Mouse (Mus musculus) lung, postnatal 0 days (tissue): ENCODE results near the gene Cops7b. TPM values are rescaled to one million over a fixed set of nuclear protein-coding genes. Genes with fewer than 3 reads are reported as not detected.

Experiments
- ATAC-seq: fragments of 200-750 bp; cut with Nextera tagmentation; 2 replicates; pipeline ENCODE4 v1.8.0; 2017; ENCODE audit warnings: moderate library complexity
- DNase-seq: peaks from one replicate; pipeline ENCODE4 v3.0.0-alpha.2; 2016; ENCODE audit warnings: low spot score
- H3K27ac ChIP-seq: fragments of 300-500 bp; sonication (generic); 2 replicates; pipeline ENCODE4 v1.5.1; 2014; ENCODE audit warnings: antibody characterized with exemption, mild to moderate bottlenecking, low read length, mixed read lengths
- H3K27me3 ChIP-seq: fragments of 300-500 bp; sonication (generic); replicated peaks from 2 replicates; pipeline ENCODE4 v1.6.1; 2014; ENCODE audit warnings: low read length, mixed read lengths; ENCODE audit not compliant: insufficient read depth
- H3K36me3 ChIP-seq: fragments of 300-500 bp; sonication (generic); 2 replicates; pipeline ENCODE4 v1.6.1; 2014; ENCODE audit warnings: low read length, mixed read lengths; ENCODE audit not compliant: insufficient read depth
- H3K4me1 ChIP-seq: fragments of 300-500 bp; sonication (generic); 2 replicates; pipeline ENCODE4 v1.6.1; 2014; ENCODE audit warnings: antibody characterized with exemption, low read depth, low read length, mixed read lengths; ENCODE audit not compliant: insufficient read depth
- H3K4me2 ChIP-seq: fragments of 300-500 bp; sonication (generic); replicated peaks from 2 replicates; pipeline ENCODE4 v1.6.1; 2014; ENCODE audit warnings: low read depth, mild to moderate bottlenecking, low read length, moderate library complexity, mixed read lengths
- H3K4me3 ChIP-seq: fragments of 300-500 bp; sonication (generic); 2 replicates; pipeline ENCODE4 v1.5.1; 2014; ENCODE audit warnings: low read depth, low read length
- H3K9ac ChIP-seq: fragments of 300-500 bp; sonication (generic); replicated peaks from 2 replicates; pipeline ENCODE4 v1.6.1; 2014; ENCODE audit warnings: low read depth, mild to moderate bottlenecking
- H3K9me3 ChIP-seq: fragments of 300-500 bp; sonication (generic); 2 replicates; pipeline ENCODE4 v1.6.1; 2016; ENCODE audit warnings: low read length, mixed read lengths
- CTCF ChIP-seq: IDR thresholded peaks from 2 replicates; pipeline ENCODE4 v1.5.1; 2016; ENCODE audit warnings: antibody characterized with exemption, mild to moderate bottlenecking
- EP300 ChIP-seq: IDR thresholded peaks from 2 replicates; pipeline ENCODE4 v1.6.1; 2016; ENCODE audit warnings: antibody characterized with exemption, mild to moderate bottlenecking, control low read depth
- WGBS: fragments of 180-500 bp; shearing (Covaris S2); extraction: QIAGEN DNeasy Blood & Tissue Kit; methylation state at CpG from one replicate; pipeline ENCODE4 v1.1.7; 2014; 5-methylcytosine and 5-hydroxymethylcytosine counted together
- polyA plus RNA-seq: library from polyadenylated mRNA; unstranded; fragments of >200 nt; fragmentation: Nextera tagmentation; extraction: Ambion mirVana; gene quantifications from 2 replicates; pipeline ENCODE4 v1.2.1, GENCODE M21; 2015

The Cops7b gene
- polyA plus RNA-seq, 1 experiment from 2014 or later = 19.3 TPM

GRCm38 (mm10) chr1:86569292-86569860 is 13.3 kb upstream of the Cops7b start:
- WGBS = 90% methylated on average over 2 of the region's 2 CpGs
- no peak overlapping the region for H3K4me2 ChIP-seq
- H3K27me3 ChIP-seq = no peaks in the 10 kb centered on the region
- ATAC-seq (no peak), DNase-seq (no peak)
- H3K36me3 ChIP-seq = 0 out of 2 replicates have a peak, but pooled peaks cover 3% of the 10 kb centered on the region
- no peak overlapping the region for H3K4me3 ChIP-seq
- TF ChIP-seq EP300 = no peak
- TF ChIP-seq CTCF = no peak
- no peak overlapping the region for H3K27ac ChIP-seq
- H3K9me3 ChIP-seq = no peaks in the 10 kb centered on the region
- no peaks in the 10 kb centered on the region for H3K4me1 ChIP-seq
- no peak overlapping the region for H3K9ac ChIP-seq

GRCm38 (mm10) chr1:86571381-86571780 is 11.3 kb upstream of the Cops7b start:
- no peak for TF ChIP-seq CTCF
- no peak for TF ChIP-seq EP300

GRCm38 (mm10) chr1:86571941-86572340 is 10.8 kb upstream of the Cops7b start:
- TF ChIP-seq EP300 (no peak), CTCF (no peak)
- H3K4me2 ChIP-seq = no peak overlapping the region
- no peaks in the 10 kb centered on the region for H3K4me1 ChIP-seq
- H3K9me3 ChIP-seq = no peaks in the 10 kb centered on the region
- no peak overlapping the region for H3K27ac ChIP-seq
- WGBS = 77% methylated on average over 4 of the region's 4 CpGs
- ATAC-seq = no peak
- H3K4me3 ChIP-seq = no peak overlapping the region
- DNase-seq = no peak
- H3K36me3 ChIP-seq = 0 out of 2 replicates have a peak, but pooled peaks cover 3% of the 10 kb centered on the region
- no peaks in the 10 kb centered on the region for H3K27me3 ChIP-seq
- no peak overlapping the region for H3K9ac ChIP-seq

More at GRCm38 (mm10) chr1:86571381-86571780, 11.3 kb upstream of the Cops7b start:
- H3K27ac ChIP-seq = no peak overlapping the region
- no peak overlapping the region for H3K9ac ChIP-seq
- H3K27me3 ChIP-seq = no peaks in the 10 kb centered on the region
- 73% methylated on average over 2 of the region's 2 CpGs for WGBS
- ATAC-seq (no peak), DNase-seq (no peak)
- H3K4me3 ChIP-seq = no peak overlapping the region
- no peak overlapping the region for H3K4me2 ChIP-seq
- no peaks in the 10 kb centered on the region for H3K9me3 ChIP-seq
- 0 out of 2 replicates have a peak, but pooled peaks cover 3% of the 10 kb centered on the region for H3K36me3 ChIP-seq
- H3K4me1 ChIP-seq = no peaks in the 10 kb centered on the region

- Histone ChIP-seq H3K36me3 (no peaks in the 10 kb centered on the region), H3K27me3 (no peaks in the 10 kb centered on the region), H3K9ac (no peak overlapping the region), H3K27ac (no peak overlapping the region), H3K9me3 (no peaks in the 10 kb centered on the region), H3K4me2 (no peak overlapping the region), H3K4me3 (no peak overlapping the region), H3K4me1 (peaks cover 5% of the 10 kb centered on the region; the same call in 1 of the 2 replicates)
- no peak for DNase-seq
- WGBS = 74% methylated on average over 6 of the region's 6 CpGs
- TF ChIP-seq CTCF (no peak), EP300 (no peak)
- ATAC-seq = no peak
Measured at GRCm38 (mm10) chr1:86580426-86580825, 2.3 kb upstream of the Cops7b start.

GRCm38 (mm10) chr1:86581692-86582450 is 833 bp upstream of the Cops7b start:
- TF ChIP-seq CTCF = no peak
- no peak for TF ChIP-seq EP300
- no peaks in the 10 kb centered on the region for H3K27me3 ChIP-seq
- DNase-seq (peak; percentile 19), ATAC-seq (peak; percentile 79)
- H3K9ac ChIP-seq = peak overlapping the region; percentile 65
- peaks cover 5% of the 10 kb centered on the region; the same call in 1 of the 2 replicates for H3K4me1 ChIP-seq
- peak overlapping the region; percentile 78 for H3K4me3 ChIP-seq
- H3K36me3 ChIP-seq = no peaks in the 10 kb centered on the region
- H3K27ac ChIP-seq = peak overlapping the region; percentile 40; the same call in 1 of the 2 replicates
- H3K9me3 ChIP-seq = no peaks in the 10 kb centered on the region
- WGBS = 1% methylated on average over 28 of the region's 38 CpGs
- H3K4me2 ChIP-seq = peak overlapping the region; percentile 81

GRCm38 (mm10) chr1:86583709-86584108 is 1.0 kb downstream of the Cops7b start:
- ATAC-seq (no peak), DNase-seq (peak; percentile 13)
- TF ChIP-seq EP300 = no peak
- TF ChIP-seq CTCF = no peak
- Histone ChIP-seq H3K4me1 (peaks cover 8% of the 10 kb centered on the region; the same call in 1 of the 2 replicates), H3K27me3 (no peaks in the 10 kb centered on the region), H3K4me3 (no peak overlapping the region), H3K9ac (no peak overlapping the region), H3K4me2 (no peak overlapping the region), H3K27ac (no peak overlapping the region), H3K9me3 (no peaks in the 10 kb centered on the region), H3K36me3 (no peaks in the 10 kb centered on the region)
- WGBS = 33% methylated on average over 2 of the region's 2 CpGs
